Mouse (Mus musculus) mouse trophoblast stem cell (cell line): ENCODE measurements around the gene Ncoa4.
"Not testable (repeated sequence)": the region's sequence is repeated elsewhere in the genome, so short reads cannot be mapped to it uniquely, and the experiment has no call there.

Experiments
- in situ Hi-C, 2 experiments: fragments of 300-500 bp; cut with MseI, MboI; formaldehyde crosslinking; loops; 2 replicates in 1 of 2; 3 replicates in 1 of 2; pipeline ENCODE4 v1.15.1; 2025

Ncoa4 gene

DNA sequence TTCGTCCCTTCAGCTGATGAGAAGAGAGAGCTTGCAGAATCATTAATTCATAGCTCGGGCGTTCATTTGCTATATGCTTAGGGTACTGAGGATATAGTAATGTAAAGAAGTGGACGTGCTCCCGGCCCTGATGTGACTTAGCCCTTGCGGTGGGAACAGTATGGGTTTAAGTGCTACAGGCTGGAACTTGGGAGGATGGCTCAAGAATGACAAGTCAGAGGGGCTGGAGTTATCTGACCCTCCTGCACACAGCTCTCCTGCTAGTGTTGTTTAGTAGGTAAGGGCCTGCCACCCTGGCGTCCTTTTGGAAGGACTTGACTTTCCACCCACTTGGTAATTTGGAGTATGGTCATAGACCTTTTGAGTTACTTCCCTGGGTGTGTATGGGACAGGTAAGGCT is 898 bp downstream of the Ncoa4 start:
- in situ Hi-C loops: no loop called here

DNA sequence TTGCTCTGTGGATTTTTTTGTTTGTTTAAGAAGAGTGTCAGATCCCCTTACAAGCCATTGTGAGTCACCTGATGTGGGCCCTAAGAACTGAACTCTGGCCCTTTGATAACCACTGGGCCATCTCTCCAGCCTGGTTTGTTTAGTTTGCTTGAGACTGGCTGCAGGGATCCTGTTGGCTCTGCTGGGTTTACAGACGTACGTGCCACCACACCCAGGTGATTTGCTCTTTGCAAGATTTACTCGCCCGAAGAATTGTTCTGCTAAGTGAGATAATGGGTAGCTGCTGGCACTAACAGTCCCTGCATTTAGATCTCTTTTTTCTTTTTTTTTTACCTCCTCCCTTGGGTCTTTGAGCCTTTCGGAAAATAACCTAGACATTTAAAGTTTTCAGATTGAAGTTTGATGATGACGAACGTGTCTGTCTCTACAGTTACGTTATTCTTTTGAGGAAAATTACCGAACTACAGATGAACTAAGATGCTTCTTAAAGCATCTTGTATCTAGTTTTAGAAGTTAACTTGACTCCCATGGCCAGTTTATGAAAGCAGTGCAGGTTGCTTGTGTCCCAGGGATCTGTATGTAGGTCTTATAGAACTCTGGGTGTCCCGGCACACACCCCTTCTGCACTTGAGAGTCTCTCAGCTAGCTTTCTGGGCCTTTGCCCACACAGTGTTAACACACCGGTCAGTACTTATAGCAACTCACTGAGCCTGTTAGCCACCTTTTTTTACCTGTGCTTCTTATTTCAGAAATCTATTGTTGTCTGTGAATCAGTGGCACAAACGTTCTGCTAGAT is 1.6 kb downstream of the Ncoa4 start:
- in situ Hi-C loops: no loop called here

DNA sequence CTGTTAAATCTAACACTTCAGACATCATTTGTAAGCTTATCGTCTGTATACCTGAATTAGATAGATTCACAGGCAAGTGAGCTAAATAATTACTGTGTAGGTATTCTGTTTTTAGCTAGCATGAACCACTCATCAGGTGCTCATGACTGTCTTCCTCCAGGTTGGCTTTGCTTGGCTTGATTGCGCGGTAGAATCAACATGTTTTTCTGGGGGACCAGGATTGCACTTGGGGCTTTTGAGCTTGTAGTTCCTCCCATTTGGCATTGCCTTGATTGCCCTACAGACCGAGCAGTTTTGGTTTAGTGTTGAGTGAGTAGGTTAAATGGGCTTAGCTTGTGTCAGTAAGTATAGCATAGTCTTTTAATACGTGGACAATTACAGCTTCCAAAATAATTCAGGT is 2.6 kb downstream of the Ncoa4 start:
- in situ Hi-C loops: no loop called here

DNA sequence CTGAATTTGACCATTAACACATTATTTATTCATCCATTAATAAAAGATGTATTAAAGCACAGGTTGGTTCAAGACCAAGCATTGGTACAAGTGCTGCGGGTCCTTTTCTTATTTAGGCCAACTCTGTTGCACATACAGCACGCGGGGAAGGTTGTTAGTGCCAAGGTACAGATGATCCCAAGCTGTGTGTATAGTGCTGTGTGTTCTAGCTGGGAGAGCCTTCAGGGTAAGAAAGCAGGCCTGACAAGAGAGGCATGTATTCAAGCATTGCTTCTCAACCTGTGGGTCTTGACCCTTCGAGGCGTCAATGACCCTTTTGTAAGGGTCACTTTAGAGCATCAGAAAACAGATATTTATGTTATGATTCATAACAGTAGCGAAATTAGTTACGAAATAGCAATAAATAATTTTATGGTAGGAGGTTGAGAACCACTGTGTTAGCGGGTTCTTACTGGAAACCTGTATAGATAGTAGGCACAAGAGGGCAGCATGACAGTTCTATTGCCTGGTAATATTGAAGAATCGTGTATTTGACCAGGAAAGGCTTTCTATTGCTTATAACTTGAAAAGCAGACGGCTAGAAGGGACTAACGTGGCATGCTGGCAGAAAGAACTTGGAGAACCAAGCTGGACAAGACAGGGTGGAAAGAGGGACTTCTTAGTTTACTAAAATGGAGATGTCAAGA is 3.7 kb downstream of the Ncoa4 start:
- in situ Hi-C loops: no loop called here

DNA sequence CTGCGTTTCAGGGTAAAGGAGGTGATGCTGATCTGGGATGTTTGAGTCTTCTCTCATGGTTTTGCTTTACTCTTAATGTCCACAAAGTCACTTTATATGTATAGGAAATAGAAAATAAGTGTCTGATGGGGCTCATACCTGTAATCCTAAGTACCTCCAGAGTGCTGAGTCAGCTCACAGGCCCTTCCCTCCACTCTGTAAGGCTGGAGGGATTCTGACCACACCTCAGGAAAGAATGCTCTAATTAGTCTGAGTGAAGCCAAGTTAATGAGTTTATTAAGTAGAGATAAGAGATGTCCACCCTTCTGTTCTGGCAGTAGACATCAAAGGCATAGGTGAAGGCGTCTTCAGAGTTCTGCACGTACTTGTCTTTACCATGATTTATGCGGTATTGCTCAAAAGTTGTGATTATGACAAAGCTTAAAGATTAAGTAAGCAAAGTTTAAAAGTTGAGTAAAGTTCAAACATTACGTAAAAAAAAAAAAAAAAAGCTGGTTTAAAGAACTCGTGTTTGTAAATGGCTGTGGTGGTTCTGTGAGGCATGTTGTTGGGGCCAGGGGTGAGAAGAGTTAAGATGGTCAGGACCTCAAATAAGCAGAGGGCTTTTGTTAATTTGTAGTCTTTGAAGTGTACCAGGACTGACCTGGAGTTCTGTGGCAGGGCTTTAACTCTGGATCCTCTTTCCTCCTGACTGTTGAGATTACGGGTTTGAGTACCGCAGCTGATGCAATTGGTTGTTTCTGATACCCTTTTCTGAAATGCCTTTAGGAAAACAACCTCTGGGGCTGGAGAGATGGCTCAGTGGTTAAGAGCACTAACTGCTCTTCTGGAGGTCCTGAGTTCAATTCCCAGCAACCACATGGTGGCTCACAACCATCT is 4.7 kb downstream of the Ncoa4 start:
- in situ Hi-C loops: no loop called here

DNA sequence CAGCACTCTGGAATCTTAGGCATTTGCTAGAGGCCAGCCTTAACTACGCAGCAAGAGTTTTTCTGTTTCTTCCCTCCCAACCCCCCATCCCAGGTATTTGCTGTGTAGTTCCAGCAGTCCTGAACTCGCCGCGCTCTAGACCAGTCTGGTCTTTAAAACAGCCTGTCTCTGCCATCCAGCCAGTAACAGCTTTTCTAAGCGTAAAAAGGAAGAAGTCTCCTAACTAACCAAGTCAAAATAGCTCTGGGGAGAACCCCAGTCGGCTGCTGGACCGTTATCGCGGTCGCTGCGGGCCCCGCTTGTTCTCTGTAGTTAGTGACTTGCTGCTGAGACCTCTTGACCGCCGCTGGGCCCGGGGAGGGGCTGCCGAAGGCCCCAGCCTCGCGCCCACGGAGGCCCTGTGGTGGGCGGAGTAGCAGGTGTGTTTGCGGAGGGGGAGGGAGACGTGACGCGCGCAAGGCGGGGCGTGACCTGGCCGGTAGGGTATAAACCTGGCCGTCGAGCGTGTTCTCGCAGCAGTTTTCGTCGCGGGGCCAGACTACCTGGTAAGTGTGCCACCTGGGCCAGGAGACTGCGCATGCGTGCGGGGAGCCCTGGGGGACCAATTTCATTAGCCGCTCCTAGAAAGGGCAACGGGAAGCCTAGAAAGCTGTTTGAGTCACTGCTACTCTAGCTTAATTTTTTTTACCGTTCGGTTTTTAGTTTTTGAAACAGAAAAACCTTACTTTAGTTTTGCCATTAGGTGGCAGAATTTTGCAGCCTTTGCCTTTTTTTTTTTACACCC is 5.8 kb downstream of the Ncoa4 start:
- in situ Hi-C loops: no loop called here

DNA sequence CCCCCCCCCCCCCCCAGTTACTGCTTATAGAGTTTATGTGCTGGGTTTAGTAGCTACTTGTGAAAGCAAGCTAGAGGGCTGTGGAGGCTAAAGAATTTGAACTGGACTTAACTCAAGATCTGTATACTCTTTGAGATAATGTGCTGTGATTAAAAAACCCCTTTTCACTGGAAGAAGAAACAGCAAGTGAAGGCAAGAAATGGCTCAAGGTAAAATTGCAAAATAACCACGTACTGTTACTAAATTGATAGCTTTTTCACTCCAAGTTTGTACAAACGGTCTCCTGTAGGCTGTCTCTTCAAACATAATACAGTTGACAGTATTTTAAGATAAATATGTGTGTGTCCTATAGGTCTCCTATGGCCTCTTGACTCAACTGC is 6.4 kb downstream of the Ncoa4 start:
- in situ Hi-C loops: no loop called here

DNA sequence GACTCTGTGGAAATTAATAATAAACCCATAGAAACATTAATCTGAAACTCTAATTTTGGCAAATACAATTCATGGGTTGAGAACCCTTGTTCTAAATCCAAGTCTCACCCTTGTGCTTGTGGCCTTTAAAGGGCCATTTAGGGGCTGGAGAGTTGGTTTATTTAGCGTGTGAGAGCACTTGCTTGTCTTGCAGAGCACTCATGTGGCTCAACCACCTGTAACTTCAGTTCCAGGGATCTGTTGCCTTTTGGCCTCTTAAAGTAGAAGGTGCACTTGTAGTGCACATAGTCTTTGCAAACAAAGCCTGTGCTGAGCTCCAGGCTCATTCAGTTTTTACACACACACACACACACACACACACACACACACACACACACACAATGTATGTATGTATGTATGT is 7.2 kb downstream of the Ncoa4 start:
- in situ Hi-C loops: no loop called here

DNA sequence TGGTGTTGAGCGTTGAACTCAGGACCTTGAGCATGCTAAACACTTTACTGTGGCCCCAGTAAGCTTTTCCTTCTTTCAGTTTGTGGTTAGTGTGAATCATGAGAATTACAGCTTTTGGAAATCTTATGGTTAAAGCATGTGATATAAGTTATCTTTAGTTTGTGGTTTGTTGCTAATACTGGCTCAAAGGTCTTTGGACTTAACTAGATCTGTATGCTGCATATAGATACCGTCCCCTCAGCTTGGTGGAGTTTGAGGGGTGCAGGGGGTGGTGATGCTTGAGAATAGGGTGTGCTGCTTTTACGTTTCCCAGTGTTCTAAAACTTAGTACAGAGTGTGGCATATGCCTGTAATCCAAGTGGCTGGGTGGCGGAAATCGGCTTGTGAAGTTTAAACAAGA is 7.7 kb downstream of the Ncoa4 start:
- in situ Hi-C loops: no loop called here

DNA sequence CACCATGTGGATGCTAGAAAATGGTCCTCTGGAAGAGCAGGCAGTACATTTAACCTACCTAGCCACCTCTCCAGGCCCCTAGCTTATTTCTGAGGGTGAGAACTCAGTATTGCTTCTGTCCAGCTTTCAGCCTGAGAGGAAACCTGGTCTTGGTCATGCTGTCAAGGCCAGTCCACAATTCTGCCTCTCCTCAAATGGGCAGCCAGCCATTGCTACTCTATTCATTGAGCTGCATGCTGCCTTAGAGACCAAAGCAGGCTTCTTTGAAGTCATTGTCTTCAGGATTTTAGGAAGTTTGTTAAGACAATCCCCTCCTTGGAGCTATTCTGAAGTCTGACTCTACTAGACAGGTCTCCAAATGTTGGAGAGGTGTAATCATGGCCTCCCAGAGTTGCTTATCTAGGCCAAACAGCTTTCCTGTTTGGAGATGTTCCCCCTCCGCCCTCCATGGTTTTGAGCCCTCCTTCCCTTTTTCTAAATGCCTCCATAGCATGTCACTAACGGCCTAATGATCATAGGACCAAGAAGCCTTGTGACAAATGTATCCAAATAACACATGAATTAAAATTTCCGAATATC is 9.1 kb downstream of the Ncoa4 start:
- in situ Hi-C loops: no loop called here

DNA sequence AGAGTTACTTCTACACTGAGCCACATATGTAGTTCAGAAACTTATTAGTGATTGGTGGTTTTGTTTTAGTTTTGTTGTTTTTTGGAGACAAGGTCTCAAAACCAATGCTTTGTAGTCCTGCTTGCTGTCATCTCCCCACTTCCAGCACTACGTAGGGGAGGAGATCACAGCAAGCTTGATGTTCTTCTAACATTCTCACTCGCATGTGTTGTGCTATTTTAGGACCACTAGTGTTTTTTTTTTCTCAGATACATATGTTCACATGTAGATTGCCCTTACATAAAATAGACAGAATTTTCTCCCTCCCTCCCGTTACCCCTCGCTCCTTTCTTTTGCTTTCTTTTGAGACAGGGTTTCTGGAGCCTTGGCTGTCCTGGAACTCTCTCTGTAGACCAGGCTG is 10.5 kb downstream of the Ncoa4 start:
- in situ Hi-C loops: no loop called here

DNA sequence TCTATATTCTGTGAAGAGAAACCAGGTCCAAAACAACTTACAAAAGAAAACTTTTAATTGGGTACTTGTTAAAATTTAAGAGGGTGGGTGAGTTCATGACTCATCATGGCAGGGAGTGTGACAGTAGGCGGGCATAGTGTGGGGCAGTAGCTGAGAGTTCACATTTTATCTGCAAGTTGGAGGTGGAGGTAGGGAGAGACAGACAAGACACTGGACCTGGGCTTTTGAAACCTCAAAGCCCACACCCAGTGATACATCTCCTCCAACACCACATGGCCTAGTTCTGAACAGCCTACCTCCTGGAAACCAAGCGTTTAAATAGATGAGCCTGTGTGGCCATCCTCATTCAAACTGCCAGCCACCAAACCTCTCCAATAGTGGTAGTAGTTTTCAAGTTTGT is 15.6 kb downstream of the Ncoa4 start:
- in situ Hi-C loops: no loop called here

DNA sequence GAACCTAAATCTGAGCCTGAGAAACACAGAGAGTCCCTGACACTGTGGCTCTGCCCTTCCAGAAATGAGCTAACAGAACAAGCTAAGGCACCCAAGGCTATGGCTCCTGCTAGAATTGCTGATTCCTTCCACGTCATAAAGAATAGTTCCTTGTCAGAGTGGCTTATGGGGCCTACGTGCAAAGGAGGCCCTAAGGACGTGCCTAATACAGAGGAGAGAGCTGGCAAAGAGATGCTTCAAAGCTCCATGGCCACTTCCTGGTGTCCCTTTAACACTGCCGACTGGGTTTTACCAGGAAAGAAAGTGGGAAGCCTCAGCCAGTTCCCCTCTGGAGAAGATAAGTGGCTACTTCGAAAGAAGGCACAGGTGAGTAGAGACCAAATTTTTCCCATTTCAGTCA is 16.9 kb downstream of the Ncoa4 start:
- in situ Hi-C loops: not testable (repeated sequence)

DNA sequence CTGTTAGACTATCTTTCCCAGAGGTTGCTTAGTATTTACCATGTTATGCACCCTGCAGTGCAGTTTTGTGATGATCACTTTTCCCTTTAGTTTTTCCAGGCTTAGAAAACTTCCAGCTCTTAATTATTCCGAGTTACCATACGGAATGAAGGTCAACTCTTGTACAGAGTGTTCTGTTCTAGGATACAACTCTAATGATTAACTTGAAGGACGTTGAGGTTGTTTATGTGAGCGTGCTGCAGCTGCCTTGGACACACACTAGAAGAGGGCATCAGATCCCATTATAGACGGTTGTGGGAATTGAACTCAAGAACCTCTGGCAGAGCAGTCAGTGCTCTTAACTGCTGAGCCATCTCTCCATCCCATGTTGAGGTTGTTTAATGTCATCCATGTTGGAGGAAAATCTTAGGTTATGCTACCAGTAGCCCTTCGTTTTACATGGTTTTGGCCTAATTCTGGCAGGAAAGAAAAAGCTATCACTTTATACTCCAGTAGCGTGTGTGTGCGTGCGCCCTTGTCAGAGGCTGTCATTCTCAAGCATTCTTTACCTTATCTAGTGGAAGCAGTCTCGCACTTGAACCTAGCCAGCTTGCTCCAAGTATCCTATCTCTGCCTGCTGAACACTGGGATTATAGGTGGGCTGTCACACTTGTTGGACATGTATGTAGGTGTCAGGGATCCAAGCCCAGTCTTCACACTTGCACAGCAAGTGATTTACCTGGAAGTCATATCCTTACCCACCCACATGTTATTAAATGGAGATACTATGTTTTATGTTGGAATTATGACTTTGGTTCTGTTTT is 19.9 kb downstream of the Ncoa4 start:
- in situ Hi-C loops: no loop called here

DNA sequence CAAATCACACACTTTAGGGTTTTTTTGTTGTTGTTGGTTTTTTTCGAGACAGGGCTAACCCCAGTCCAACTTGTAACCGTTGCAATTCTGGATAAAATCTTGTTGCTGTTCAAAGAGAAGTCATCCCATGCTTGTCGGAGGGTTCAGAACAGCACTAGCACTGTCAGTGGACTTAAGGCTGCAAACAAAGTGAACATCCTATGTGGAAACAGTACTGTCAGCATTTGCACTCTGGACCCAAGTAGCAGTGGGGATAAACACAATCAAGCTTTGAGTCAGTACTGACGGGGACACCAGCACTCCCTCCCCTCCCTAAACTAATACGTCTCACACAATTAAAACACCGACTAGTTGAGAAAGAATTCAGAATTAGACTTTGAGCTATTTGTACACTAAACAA is 21.2 kb downstream of the Ncoa4 start:
- in situ Hi-C loops: no loop called here

DNA sequence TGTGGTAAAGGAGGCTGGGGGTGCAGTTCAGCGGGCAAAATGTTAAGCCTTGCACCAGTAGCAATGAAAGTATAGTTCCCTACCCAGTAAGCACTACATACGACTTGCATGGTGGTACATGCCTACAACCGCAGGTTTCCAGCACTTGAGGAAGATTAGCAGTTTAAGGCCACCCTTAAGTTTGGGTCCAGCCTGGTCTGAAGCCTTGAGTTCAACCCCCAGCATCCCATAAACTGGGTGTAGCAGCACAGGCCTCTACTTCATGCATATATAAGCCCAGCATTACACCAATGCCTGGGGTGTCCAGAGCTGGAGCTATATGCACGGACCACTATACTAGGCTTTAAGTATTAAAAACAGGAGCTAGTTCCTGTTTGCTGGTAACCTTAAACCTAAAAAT is 24.2 kb downstream of the Ncoa4 start:
- in situ Hi-C loops: no loop called here

DNA sequence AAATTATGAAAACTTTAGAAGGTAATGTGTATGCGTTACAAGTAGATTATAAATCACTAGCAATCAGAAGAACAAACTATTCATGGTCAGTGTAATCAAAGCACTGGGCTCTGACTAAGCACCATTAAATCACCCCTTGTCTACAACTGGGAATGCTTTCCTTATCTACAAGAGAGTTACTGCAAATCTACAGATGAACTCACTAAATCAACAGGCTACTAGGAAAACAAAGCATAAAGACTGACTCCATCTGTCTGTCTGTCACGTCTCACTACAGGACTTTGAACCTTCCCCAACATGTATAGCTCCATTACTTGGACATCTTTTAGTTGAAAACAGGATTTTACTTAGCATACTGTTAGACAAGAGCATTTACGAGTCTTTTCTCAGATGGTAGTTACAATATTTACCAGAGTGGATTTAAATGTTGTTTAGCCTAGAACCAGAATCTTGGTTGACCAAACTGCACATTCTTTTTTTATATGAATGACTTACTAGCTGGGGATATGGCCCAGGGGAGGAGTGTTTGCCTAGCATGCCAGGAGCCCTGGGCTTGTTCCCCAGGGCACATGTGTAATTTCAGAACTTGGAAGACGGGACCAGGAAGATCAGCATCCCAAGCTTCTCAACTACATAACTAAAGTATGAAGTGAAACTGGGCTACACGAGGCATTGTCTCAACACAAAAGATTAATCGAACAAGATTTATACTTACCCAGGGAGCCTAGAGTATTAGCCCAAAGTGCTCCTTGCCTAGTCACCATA is 31.1 kb downstream of the Ncoa4 start:
- in situ Hi-C loops: no loop called here

DNA sequence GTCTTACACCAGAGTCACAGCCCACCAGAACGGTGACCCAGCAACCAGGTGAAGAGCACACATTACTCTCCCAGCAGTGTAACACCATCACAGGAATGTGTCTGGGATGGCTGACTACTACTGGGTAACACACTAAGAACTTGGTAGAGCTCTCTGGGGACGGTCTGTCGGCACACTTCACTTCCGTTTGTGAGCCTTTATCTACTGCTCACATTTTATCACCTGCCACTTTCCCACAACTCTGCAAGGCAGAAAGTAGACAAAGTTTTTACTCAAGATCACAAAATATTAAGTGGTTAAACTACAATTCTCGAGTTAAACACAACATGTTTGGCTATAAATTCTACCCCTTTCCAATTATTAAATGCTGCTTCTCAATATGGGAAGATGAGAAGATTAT is 32.3 kb downstream of the Ncoa4 start:
- in situ Hi-C loops: no loop called here

DNA sequence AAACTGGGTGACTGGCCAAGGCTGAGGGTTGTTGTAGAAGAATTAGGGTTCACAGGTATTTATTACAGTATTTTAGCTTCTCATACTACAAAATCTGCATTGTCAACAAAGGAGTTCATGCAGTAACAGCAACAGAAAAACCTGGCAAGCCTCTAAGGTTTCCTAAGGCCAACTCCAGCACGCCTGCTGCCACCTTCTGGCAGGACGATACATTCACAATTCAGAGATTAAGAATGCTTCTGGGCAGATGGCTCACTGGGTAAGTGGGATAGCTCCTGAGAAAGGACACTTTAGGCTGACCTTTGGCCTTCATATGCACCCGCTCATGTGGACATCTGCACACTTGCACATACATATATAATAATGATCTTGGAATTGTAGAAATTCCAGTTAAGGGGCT is 32.8 kb downstream of the Ncoa4 start:
- in situ Hi-C loops: no loop called here

DNA sequence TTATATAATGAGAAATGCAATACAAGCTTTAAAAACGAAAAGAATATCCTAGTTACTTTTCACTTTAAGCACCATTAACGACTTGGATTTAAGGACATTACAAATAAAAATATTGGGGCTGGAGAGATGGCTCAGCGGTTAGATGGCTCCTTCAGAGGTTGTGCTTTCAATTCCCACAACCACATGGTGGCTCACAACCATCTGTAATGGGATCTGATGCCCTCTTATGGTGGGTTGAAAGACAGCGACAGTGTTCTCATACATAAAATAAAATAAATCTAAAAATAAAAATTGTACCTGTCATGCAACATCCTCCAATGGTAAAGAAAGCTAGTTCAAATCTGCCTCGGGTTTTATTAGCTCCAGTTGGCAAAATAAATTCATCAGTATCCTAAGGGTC is 33.9 kb downstream of the Ncoa4 start:
- in situ Hi-C loops: not testable (repeated sequence)
